Mouse (Mus musculus) liver, adult 2 months (tissue): Measurements from ENCODE around the gene Slc6a13.

ENCODE experiments used
- CTCF ChIP-seq: fragments of 200-500 bp; IDR thresholded peaks from 2 replicates; pipeline ENCODE4 v1.5.1; 2011; ENCODE audit warnings: low read depth, low read length, control low read depth
- POLR2A ChIP-seq: fragments of 200-500 bp; IDR thresholded peaks from 2 replicates; pipeline ENCODE4 v1.6.1; 2011; ENCODE audit warnings: low read length, control low read depth; ENCODE audit not compliant: insufficient read depth; ENCODE audit errors: extremely low read depth

DNA sequence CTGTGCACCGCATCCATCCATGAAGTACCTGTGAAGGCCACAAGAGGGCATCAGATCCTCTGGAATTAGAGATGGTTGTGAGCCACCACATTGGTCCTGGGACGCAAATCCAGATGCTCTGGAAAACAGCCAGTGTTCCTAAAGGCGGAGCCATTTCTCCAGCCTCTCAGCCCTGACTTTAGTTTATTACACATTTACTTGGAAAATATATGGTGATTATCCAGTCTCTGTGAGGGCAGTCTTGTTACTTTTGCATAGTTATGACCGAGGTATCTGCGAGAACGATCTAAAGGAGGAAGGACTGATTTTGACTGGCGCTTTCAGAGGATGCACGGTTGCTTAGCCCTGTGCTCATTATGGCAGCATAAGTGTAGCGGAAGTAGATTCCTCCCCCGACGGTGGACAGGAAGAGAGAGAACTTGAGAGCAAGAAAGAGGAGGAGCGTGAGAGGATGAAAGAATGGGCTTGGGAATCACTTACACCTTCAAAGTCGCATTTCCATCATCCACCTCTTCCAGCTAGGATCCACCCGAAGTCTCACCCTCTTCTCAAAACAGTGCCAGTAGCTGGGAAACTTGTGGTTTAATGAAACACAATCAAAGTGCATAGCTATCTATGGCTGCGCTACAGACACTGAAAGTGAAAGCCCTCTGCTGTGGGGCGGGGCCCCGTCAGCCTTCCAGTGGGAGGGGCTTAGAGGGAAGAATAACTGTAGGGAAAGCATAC is 27.8 kb upstream of the Slc6a13 start:
- TF ChIP-seq CTCF (peak; percentile 70), POLR2A (no peak)
